Mouse (Mus musculus) lung, postnatal 0 days (tissue): ENCODE measurements around the gene Asb18. TPM values are rescaled to one million over a fixed set of nuclear protein-coding genes. Genes with fewer than 3 reads are reported as not detected.
A peak's percentile ranks its signal among the peaks of the same experiment; 100 is the strongest.

Experiments
- ATAC-seq: fragments of 200-750 bp; cut with Nextera tagmentation; 2 replicates; pipeline ENCODE4 v1.8.0; 2017; ENCODE audit warnings: moderate library complexity
- DNase-seq: peaks from one replicate; pipeline ENCODE4 v3.0.0-alpha.2; 2016; ENCODE audit warnings: low spot score
- H3K27ac ChIP-seq: fragments of 300-500 bp; sonication (generic); 2 replicates; pipeline ENCODE4 v1.5.1; 2014; ENCODE audit warnings: antibody characterized with exemption, mild to moderate bottlenecking, low read length, mixed read lengths
- H3K27me3 ChIP-seq: fragments of 300-500 bp; sonication (generic); replicated peaks from 2 replicates; pipeline ENCODE4 v1.6.1; 2014; ENCODE audit warnings: low read length, mixed read lengths; ENCODE audit not compliant: insufficient read depth
- H3K36me3 ChIP-seq: fragments of 300-500 bp; sonication (generic); 2 replicates; pipeline ENCODE4 v1.6.1; 2014; ENCODE audit warnings: low read length, mixed read lengths; ENCODE audit not compliant: insufficient read depth
- H3K4me1 ChIP-seq: fragments of 300-500 bp; sonication (generic); 2 replicates; pipeline ENCODE4 v1.6.1; 2014; ENCODE audit warnings: antibody characterized with exemption, low read depth, low read length, mixed read lengths; ENCODE audit not compliant: insufficient read depth
- H3K4me2 ChIP-seq: fragments of 300-500 bp; sonication (generic); replicated peaks from 2 replicates; pipeline ENCODE4 v1.6.1; 2014; ENCODE audit warnings: low read depth, mild to moderate bottlenecking, low read length, moderate library complexity, mixed read lengths
- H3K4me3 ChIP-seq: fragments of 300-500 bp; sonication (generic); 2 replicates; pipeline ENCODE4 v1.5.1; 2014; ENCODE audit warnings: low read depth, low read length
- H3K9ac ChIP-seq: fragments of 300-500 bp; sonication (generic); replicated peaks from 2 replicates; pipeline ENCODE4 v1.6.1; 2014; ENCODE audit warnings: low read depth, mild to moderate bottlenecking
- H3K9me3 ChIP-seq: fragments of 300-500 bp; sonication (generic); 2 replicates; pipeline ENCODE4 v1.6.1; 2016; ENCODE audit warnings: low read length, mixed read lengths
- CTCF ChIP-seq: IDR thresholded peaks from 2 replicates; pipeline ENCODE4 v1.5.1; 2016; ENCODE audit warnings: antibody characterized with exemption, mild to moderate bottlenecking
- EP300 ChIP-seq: IDR thresholded peaks from 2 replicates; pipeline ENCODE4 v1.6.1; 2016; ENCODE audit warnings: antibody characterized with exemption, mild to moderate bottlenecking, control low read depth
- WGBS: fragments of 180-500 bp; shearing (Covaris S2); extraction: QIAGEN DNeasy Blood & Tissue Kit; methylation state at CpG from one replicate; pipeline ENCODE4 v1.1.7; 2014; 5-methylcytosine and 5-hydroxymethylcytosine counted together
- polyA plus RNA-seq: library from polyadenylated mRNA; unstranded; fragments of >200 nt; fragmentation: Nextera tagmentation; extraction: Ambion mirVana; gene quantifications from 2 replicates; pipeline ENCODE4 v1.2.1, GENCODE M21; 2015

The Asb18 gene
- polyA plus RNA-seq, 1 experiment from 2014 or later: not detected

- H3K36me3 ChIP-seq: no peaks in the 10 kb centered on the region
- H3K4me2 ChIP-seq: no peak overlapping the region
- ATAC-seq (no peak), DNase-seq (no peak)
- H3K9ac ChIP-seq: no peak overlapping the region
- 73% methylated on average over 1 of the region's 1 CpGs for WGBS
- H3K4me3 ChIP-seq: no peak overlapping the region
- no peak overlapping the region for H3K27ac ChIP-seq
- H3K9me3 ChIP-seq: no peaks in the 10 kb centered on the region
- H3K27me3 ChIP-seq: no peaks in the 10 kb centered on the region
- TF ChIP-seq EP300 (no peak), CTCF (no peak)
- H3K4me1 ChIP-seq: no peaks in the 10 kb centered on the region
These were observed 4.4 kb downstream of the Asb18 start for GRCm38 (mm10) chr1:90010077-90010476.

GRCm38 (mm10) chr1:90009188-90009587, 5.3 kb downstream of the Asb18 start:
- no peak for ATAC-seq
- Histone ChIP-seq H3K36me3 (no peaks in the 10 kb centered on the region), H3K27ac (no peak overlapping the region), H3K27me3 (no peaks in the 10 kb centered on the region), H3K4me2 (no peak overlapping the region), H3K9me3 (no peaks in the 10 kb centered on the region), H3K4me1 (no peaks in the 10 kb centered on the region), H3K4me3 (no peak overlapping the region), H3K9ac (no peak overlapping the region)
- TF ChIP-seq CTCF: no peak
- TF ChIP-seq EP300: no peak
- no peak for DNase-seq
- 73% methylated on average over 3 of the region's 3 CpGs for WGBS

- 68% methylated on average over 14 of the region's 14 CpGs for WGBS
- no peak overlapping the region for H3K4me2 ChIP-seq
- no peaks in the 10 kb centered on the region for H3K4me1 ChIP-seq
- no peaks in the 10 kb centered on the region for H3K36me3 ChIP-seq
- no peak overlapping the region for H3K9ac ChIP-seq
- TF ChIP-seq EP300: no peak
- no peak overlapping the region for H3K27ac ChIP-seq
- no peak for DNase-seq
- H3K9me3 ChIP-seq: no peaks in the 10 kb centered on the region
- ATAC-seq: no peak
- H3K4me3 ChIP-seq: no peak overlapping the region
- H3K27me3 ChIP-seq: no peaks in the 10 kb centered on the region
These were observed 7.8 kb downstream of the Asb18 start for GRCm38 (mm10) chr1:90006666-90007065.

- 43% methylated on average over 5 of the region's 5 CpGs for WGBS
- Histone ChIP-seq H3K9ac (no peak overlapping the region), H3K36me3 (no peaks in the 10 kb centered on the region), H3K4me1 (no peaks in the 10 kb centered on the region), H3K27me3 (no peaks in the 10 kb centered on the region; the same call in 1 of the 2 replicates), H3K4me2 (no peak overlapping the region), H3K9me3 (no peaks in the 10 kb centered on the region), H3K4me3 (no peak overlapping the region), H3K27ac (no peak overlapping the region)
- no peak for DNase-seq
- no peak for ATAC-seq
- no peak for TF ChIP-seq EP300
- TF ChIP-seq CTCF: no peak
These were observed 13.5 kb downstream of the Asb18 start for GRCm38 (mm10) chr1:90000981-90001380.

GRCm38 (mm10) chr1:89999858-90000257, 14.6 kb downstream of the Asb18 start:
- no peak overlapping the region for H3K4me2 ChIP-seq
- H3K4me3 ChIP-seq: no peak overlapping the region
- no peaks in the 10 kb centered on the region for H3K9me3 ChIP-seq
- peaks cover 3% of the 10 kb centered on the region; the same call in 1 of the 2 replicates for H3K27me3 ChIP-seq
- no peak for ATAC-seq
- WGBS: 66% methylated on average over 3 of the region's 3 CpGs
- H3K9ac ChIP-seq: no peak overlapping the region
- TF ChIP-seq CTCF (no peak), EP300 (no peak)
- no peak for DNase-seq
- H3K27ac ChIP-seq: no peak overlapping the region
- H3K36me3 ChIP-seq: no peaks in the 10 kb centered on the region
- no peaks in the 10 kb centered on the region for H3K4me1 ChIP-seq

DNA sequence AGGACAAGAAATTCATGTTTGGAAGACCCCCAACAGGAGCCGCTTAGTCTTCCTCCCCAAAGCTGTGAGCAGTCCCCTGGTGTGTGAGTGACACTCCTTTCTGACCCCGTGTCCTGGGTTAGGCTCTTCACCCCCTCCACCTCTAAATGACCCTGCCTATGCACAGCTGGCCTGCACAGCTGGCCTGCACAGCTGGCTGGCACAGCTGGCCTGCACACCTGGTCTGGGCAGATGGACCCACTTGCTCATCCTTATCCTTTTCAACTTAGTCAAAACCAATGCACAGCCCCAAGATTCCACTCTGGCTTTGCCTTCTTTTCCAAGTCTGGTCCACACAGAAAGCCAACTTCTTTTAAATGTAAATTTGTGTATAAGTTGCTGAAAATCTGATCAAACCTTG, 15.8 kb downstream of the Asb18 start:
- no peaks in the 10 kb centered on the region for H3K9me3 ChIP-seq
- H3K4me3 ChIP-seq: no peak overlapping the region
- no peak overlapping the region for H3K27ac ChIP-seq
- ATAC-seq (no peak), DNase-seq (no peak)
- TF ChIP-seq CTCF: no peak
- no peak for TF ChIP-seq EP300
- H3K4me2 ChIP-seq: no peak overlapping the region
- H3K4me1 ChIP-seq: no peaks in the 10 kb centered on the region
- no peaks in the 10 kb centered on the region for H3K36me3 ChIP-seq
- H3K27me3 ChIP-seq: peaks cover 8% of the 10 kb centered on the region; the same call in 1 of the 2 replicates
- H3K9ac ChIP-seq: no peak overlapping the region
- WGBS: 72% methylated on average over 2 of the region's 2 CpGs

DNA sequence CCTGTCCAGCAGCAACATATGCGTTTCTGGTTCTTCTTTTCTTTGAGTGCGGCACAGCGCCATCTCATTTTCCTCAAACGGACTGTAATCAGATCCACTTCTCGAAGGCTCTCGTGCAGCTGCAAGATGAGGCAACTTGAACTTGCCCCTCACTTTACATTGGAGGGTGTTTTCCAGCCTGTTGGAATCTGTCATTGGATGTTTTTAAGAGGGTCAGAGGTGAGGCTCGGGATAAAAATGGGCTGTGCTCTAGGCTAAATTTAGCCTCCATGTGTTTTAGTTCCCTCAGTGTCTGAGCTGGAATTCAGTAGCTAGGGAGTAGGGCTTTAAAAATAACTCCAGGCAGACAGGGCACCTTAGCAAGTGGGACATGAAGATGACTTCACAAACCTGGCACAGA, 16.4 kb downstream of the Asb18 start:
- no peaks in the 10 kb centered on the region for H3K9me3 ChIP-seq
- no peak overlapping the region for H3K4me3 ChIP-seq
- H3K4me2 ChIP-seq: no peak overlapping the region
- peak; percentile 64 for ATAC-seq
- 26% methylated on average over 7 of the region's 7 CpGs for WGBS
- DNase-seq: peak; percentile 76
- no peaks in the 10 kb centered on the region for H3K4me1 ChIP-seq
- H3K27me3 ChIP-seq: peaks cover 11% of the 10 kb centered on the region
- H3K36me3 ChIP-seq: no peaks in the 10 kb centered on the region
- H3K27ac ChIP-seq: no peak overlapping the region
- no peak for TF ChIP-seq CTCF
- TF ChIP-seq EP300: no peak
- no peak overlapping the region for H3K9ac ChIP-seq
